Mouse (Mus musculus): ENCODE measurements around the gene Slx4. TPM values are rescaled to one million over a fixed set of nuclear protein-coding genes. Genes with fewer than 3 reads are reported as not detected.
"Not testable (repeated sequence)": the region's sequence is repeated elsewhere in the genome, so short reads cannot be mapped to it uniquely, and the experiment has no call there.

Slx4 gene
- total RNA-seq (2015) = 18.7 and 23.5 TPM in 2 replicates
- 19.2 and 34.6 TPM in 2 replicates for total RNA-seq (2017)

DNA sequence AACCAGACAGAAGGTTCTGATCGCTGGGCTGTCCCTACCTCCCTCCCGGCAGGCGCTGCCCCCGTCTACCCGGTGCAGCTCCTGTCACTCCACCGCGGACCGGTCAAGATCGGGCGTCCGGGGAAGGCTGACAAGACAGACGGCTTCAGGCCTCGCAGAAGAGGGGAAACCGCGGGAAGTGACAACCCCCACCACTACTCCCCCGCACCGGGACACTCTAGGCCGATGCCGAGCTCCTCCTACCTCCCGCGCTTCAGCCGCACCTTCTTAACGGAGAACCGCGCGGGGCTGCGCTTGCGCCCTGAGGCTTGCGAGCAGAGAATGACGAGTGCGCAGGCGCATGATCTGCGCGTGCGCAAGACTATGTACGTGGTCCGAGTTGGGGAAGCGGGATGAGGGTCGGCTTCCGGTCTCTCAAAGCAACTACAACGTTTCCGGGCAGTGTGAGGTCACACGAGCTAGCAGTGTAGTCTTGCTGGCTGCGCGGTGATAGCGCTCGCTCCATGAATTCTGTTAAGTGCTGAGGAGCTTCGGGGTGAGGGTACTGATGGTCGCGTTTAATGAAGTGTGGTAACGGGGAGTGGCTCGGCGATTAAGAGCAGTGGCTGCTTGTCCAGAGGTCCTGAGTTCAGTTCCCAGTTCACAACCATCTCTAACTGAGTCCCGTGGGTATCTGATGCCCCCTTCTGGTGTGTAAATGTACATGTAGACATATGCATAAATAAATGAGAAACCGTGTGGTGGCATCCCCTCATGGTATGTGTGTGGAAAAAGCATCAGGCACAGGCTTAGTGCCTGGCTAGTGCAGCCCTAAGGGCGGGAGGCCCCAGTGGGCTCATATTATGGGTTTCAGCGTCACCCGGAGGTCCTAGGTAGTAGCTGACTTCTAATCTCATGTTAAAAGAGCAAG, at the start of gene Slx4:
Gene Slx4 (minus strand): TSS at position 282 of the 910 bp plus-strand sequence.
- ATAC-seq (ENCODE audit: poor library complexity, severe bottlenecking) = peak; percentile 93

DNA sequence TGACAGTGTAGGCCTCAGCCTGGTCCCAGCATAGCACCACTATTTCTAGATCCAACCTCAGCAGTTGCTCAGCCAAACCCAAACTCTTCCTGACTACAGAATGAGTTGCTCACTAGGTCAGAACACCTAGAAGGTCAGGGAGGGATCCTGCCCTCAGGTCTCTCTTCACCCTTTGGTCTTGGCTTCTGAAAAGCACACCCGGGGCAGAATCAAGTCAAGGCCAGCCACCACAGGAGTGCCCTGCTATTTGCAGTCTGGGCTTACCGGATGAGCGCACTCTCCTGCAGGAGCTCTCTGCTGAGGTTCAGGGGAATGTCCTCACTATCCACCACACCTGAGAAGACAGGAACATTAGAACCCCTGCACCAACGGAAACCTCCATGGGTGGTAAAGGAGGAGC, 49.0 kb upstream of the Slx4 start:
- ATAC-seq (ENCODE audit: poor library complexity, severe bottlenecking) = no peak

DNA sequence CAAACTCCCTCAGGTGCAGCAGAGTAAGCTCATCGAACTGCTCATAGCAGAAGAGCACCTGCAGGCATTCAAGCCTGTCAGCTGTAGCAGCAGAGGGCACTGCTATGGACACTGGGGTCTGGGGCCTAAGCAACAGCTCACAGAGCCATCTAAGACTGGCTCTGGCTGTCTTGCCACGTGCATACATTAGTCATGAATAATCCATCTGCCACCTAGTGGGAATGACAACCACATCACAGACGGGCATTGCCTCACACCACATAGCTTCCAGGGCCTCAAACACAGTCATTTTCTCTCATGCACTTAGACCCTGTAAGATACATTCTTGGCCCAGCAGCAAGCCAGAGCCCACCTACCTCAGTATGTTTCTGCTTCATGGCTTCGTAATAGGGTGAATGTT, 42.0 kb upstream of the Slx4 start:
- no peak for ATAC-seq (ENCODE audit: poor library complexity, severe bottlenecking)

DNA sequence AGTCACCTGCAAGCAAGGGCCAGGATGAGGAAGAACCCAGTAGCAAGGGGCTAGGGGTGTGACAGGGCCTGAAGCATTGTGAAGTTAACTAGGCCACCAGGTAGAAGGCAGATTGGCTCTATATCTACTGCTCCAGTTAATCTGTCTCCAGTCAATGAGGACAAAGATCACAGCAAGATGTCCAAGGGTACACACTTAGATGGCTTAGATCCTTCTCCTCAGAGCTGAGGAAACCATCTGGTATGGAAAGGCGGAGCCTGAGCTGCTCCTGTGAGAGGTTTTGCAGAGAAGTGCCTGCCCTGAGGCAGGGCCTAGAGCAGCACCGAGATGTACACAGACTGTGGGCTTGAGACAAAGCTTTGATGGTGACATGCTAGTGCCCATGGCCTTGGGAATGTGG, 40.5 kb upstream of the Slx4 start:
- ATAC-seq (ENCODE audit: poor library complexity, severe bottlenecking) = no peak

DNA sequence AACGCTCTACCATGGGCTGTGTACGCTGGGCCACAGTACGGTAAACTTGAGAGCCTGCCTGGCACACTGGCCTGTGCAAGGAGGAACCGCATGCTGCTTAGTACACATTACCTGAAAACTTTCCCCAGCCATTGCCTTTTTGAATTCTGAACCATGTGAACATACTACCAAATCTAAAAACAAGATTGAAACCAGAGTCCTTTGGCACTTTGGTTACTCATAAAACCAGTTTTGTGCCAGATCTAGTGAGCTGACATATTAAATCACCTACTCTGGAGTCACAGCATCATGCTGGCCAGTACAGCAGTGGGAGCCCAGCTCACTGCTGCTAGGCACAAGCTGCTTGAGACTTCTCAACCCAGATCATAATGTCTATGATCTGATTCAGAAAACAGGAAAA, 38.1 kb upstream of the Slx4 start:
- ATAC-seq (ENCODE audit: poor library complexity, severe bottlenecking) = no peak

DNA sequence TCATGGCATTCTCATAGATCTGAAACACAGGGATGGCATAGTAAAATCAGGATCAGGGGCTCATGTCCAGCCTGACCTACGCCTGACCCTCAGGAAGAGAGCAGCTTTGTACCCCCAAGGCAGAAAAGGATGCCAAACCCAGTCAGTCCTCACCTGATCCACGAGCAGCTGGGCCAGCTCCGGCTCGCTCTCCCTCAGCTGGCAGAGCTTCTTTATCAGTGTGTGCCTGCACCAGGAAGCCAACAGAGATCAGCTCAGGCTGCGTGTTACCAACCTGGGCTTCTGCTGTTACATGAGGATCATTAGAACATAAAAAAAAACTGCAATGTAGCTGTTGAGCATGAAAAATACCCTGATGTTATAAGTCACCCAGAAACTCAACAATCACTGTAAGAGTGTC, 36.6 kb upstream of the Slx4 start:
- no peak for ATAC-seq (ENCODE audit: poor library complexity, severe bottlenecking)

DNA sequence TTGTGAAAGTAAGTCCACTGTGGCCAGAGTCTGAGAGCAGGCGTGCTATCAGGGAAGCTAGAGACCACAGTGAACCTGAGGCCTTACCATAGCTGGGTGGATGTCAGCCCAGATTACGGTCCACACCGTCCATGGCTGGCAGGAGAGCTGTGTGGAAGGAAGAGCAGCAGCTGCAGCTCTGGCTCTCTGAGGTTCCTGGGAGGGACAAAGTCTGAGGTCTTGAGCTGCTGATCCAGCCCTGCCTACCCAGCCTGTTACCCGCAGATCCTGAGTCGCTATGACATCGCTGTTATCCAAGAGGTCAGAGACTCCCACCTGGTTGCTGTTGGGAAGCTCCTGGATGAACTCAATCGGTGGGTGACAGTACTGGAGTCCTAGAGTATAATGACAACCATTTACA, 34.1 kb upstream of the Slx4 start:
- ATAC-seq (ENCODE audit: poor library complexity, severe bottlenecking) = no peak

DNA sequence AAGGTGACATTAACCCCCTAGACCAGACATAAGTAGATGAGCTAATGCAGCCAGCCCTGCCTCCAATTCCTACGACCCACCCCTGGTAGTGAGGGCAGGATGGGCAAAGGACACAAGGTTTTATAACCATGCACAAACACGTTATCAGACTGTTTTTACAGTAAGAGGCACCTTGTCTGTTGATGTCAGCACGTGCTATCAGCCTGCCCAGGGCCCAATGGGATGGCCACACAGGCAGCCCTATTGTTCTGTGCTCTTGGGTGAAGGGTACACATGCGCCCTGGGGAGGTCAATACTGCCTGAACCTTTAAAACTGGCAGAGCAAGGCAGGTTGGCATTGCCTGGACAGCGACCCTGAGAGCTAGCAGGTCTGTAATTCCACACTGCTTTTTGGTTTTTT, 33.2 kb upstream of the Slx4 start, which contains the start of gene Dnase1:
Gene Dnase1 (plus strand): TSS at position 136 of the 400 bp plus-strand sequence.
- no peak for ATAC-seq (ENCODE audit: poor library complexity, severe bottlenecking)

DNA sequence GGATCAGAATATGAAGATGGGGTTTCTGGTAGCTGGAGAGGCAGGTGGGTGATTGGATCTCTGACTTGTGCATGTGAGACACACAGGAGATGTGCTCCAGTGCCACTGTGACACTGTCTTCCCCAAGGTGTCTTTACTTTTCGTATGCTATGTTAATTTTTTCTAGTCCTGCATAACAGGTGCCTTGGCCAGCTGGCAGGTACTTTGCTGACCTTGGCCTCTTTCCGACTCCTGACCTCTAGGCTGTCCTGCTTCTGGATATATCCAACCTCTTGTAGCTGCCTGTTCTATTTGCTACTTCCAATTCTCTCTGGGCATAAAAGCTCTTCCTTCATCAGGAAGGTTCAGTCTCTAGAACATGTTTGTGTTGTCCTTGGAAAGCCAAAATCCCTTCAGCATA, 32.0 kb upstream of the Slx4 start:
- no peak for ATAC-seq (ENCODE audit: poor library complexity, severe bottlenecking)

DNA sequence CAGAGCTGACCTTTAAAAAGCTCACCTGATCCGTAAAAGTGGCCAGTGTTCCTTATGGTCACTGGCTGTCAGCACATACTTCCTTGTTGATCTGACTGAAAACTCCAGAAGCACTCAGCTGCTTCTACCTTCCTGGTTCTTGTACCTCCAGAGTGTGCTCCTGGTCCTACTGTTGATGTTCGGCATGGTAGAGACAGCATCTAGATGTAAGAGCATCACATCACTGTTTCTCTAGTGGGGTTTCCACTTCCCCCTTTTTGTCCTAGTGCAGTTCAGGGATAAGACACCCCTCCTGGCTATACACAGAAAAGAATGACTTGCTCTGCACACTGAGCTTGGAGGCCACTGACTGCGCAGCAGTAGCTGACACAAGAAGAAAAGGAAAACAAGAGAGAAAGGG, 30.9 kb upstream of the Slx4 start:
- no peak for ATAC-seq (ENCODE audit: poor library complexity, severe bottlenecking)

DNA sequence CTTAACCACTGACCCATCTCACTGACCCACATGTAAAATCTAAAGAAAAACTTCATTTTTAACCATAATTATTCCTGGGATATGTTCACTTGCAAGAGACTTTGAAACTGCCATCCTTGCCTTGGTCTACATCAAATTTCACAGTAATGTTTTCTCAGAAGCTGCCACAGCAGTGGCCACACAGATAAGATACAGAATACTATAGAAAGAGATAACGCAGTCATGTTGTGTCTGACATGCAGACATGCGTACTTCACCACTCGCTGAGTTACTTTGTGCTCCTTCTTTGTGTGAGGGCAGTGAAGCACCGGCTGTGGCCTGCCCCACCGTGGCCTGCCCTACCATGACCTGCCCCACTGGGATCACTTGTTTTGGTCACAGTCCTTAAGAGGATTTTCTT, 30.4 kb upstream of the Slx4 start:
- no peak for ATAC-seq (ENCODE audit: poor library complexity, severe bottlenecking)

DNA sequence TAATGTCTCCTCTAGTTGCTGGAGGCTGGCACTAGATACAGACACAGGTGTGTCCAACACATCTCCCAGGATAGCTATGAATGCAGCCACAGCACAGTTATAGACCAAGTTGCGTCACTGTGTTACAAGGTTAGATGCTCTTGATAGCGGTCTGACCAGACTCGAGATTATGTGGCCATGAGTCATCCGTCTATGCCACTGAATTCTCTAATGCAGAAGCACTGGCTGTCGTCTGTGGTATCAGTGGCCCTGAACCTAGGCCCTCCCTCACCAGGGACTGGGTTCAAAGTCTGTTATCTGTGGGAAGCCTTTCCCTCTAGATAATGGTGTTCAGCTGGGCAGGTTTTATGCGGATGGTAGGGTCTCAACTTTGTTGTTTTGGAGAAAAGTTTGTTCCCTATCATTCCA, 28.8 kb upstream of the Slx4 start:
- peak; percentile 67 for ATAC-seq (ENCODE audit: poor library complexity, severe bottlenecking)

DNA sequence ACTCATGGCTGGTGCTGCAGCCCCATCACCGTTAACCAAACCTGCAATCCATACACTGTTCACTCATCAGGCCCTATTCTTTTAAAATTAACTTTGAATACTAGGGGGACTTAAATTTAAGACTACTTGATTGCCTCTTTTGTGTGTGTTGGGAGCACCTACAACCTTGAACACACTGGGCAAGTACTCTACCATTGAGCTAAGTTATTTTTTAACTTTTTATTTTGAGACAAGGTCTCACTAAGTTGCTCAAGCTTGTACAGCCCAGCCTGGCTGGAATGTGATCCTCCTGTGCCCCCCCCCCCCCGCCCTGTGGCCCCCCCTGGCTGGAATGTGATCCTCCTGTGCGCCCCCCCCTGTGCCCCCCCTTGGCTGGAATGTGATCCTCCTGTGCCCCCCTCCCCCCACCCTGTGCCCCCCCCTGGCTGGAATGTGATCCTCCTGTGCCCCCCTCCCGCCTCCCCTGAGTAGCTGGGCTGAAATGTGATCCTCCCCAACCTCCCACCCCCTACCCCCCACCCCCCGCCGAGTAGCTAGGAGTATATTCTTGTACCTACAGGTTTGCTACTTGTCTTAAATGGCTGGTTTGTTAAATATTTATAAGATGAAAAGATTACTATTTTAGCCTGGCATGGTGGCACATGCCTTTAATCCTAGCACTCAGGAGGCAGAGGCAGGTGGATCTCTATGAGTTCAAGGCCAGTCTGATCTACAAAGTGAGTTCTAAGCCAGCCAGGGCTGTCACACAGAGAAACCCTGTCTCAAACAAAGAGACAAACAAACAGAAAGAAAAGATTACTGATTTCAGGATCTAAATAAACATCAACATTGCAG, 28.1 kb upstream of the Slx4 start:
- no peak for ATAC-seq (ENCODE audit: poor library complexity, severe bottlenecking)

DNA sequence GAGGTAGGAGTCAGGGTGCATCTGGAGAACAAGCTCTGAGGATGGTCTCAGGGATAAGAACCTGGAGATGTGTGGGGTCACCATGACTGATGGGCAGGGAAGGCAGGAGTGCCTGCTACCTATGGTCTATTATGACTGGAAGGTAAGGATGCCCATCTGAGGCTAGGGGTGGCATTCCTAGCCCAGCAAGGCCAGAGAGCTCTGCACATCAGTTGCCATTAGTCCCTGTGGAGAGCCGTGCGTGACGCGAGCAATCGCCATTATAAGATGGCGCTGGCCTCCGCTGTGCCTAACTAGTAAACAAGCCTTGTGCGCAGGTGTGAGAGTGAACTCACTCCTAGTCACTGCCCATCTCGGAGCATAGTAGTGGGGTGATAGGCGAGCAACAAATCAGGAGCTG, 26.9 kb upstream of the Slx4 start:
- ATAC-seq (ENCODE audit: poor library complexity, severe bottlenecking) = no peak

DNA sequence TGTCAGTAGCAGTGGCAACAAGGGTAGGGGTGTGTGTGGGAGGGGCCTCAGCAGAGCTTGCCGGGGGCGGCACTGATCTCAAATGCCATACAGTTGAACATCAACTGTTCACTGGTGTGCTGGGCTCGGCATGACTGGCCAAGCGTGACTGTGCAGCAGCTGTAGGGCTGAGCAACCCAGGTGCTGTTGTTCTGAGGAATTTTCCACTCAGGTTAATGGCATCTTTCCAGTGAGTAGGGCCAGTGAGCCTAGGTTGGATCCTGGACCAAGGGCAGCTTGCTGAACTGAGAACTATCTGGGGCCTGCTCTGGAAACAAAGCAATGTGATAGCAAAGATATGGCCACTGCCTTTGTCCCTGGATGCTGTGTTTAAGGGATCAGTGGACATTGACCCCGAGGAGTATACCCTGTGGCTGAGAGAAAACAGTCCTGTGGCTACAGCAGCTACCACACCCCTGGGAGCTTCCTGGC, 25.8 kb upstream of the Slx4 start:
- ATAC-seq (ENCODE audit: poor library complexity, severe bottlenecking) = no peak

DNA sequence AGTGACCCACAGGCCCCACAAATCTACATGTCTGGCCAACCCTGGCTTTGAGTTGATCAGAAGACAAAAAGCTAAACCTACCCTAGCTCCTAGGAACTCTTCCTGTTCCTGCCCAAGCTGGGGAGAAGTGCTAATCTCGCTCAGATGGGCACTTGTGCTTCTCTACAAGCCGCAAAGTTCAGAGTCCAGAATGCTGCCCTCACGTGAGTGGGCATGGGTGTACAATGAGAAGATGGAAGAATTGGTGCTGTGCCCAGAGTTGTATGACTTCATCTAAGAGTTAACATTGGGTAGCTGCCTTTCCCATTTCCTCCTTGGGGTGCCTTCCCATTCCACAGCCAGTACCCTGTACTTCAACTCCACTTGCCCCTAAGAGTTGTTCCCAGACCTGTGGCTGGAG, 23.6 kb upstream of the Slx4 start:
- no peak for ATAC-seq (ENCODE audit: poor library complexity, severe bottlenecking)

DNA sequence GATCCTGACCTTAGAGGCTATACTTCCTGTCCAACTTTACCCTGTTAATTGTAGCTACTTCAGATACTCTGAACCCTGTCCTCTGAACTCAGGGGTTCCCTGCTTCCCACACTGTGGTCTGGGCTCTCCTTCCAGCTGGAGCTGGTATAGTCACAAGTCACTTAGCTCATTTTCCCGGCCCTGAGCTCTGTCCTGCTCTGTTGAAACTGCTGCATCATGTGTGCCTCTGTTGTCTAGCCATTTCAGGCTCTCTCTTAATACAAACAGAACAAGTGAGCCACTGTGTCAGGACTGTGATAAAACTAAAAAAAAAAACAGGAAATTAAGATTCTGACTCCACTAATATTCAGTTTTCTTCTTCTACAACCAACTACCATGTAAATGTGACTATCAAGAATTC, 23.1 kb upstream of the Slx4 start:
- no peak for ATAC-seq (ENCODE audit: poor library complexity, severe bottlenecking)

DNA sequence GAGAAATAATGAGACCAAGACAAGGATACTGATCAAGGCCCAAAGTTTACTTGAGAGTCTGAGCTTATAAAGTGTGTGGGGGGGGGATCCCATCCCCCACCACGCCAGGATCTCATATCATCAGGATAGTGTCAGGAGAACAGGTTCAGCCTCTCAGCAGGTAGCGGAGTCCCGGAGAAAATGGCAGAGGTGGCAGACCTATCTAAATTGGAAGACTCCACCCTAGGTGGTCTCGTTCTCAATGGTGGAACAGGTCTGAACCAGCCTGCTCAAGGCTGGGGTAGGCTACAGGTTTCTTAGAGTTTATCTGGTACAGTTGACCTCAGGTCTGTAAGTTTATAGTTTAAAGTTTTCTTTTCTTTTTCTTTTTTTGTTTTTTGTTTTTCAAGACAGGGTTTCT, 19.1 kb upstream of the Slx4 start:
- ATAC-seq (ENCODE audit: poor library complexity, severe bottlenecking) = no peak

DNA sequence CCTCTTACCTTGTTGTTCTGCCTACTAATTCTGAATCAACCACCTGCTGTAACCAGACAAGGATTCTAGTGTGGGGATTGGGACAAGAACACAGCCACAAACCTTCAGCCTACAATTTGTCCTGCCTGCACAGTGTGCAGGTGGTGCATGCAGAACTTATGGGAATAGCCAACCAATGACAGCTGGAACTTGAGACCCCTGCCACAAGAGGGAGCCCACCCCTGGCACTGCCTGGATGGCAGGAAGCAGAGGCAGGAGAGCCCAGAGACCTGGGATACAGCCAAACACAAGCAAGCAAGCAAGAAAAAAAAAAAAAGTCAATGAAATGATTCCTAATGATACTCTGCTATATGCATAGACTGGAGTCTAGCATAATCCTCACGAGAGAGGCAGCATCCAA, 17.7 kb upstream of the Slx4 start:
- ATAC-seq (ENCODE audit: poor library complexity, severe bottlenecking) = no peak

DNA sequence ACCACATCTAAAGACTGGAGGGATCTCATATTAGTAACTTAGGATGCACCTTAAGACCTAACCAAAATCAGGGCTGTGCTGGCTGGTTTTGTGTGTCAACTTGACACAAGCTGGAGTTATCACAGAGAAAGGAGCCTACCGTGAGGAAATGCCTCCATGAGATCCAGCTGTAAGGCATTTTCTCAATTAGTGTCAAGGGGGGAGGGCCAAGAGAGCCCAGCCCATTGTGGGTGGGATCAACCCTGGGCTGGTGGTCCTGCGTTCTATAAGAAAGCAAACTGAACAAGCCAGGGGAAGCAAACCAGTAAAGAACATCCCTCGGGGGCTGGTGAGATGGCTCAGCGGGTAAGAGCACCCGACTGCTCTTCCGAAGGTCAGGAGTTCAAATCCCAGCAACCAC, 13.9 kb upstream of the Slx4 start:
- ATAC-seq (ENCODE audit: poor library complexity, severe bottlenecking) = not testable (repeated sequence)

DNA sequence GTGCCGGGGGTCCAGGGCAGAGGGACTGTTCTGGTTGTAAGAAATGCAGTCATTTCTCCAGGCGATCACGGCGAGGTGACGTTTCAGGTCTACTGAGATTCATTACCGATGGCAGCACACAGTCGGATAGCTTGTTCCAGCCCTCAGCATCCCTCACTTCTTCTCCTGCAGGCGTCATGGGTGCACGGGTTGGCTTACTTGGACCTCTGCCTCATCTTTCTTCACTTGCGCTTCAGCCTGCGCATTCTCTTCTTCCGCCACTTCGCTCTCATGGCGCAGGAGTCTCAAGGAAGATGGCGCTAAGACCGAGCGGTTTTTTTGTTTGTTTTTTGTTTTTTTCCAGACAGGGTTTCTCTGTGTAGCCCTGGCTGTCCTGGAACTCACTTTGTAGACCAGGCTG, 13.2 kb upstream of the Slx4 start:
- not testable (repeated sequence) for ATAC-seq (ENCODE audit: poor library complexity, severe bottlenecking)
